In genomic region chr4:101642708-101643107, GRCm38 (mm10) we compare ENCODE assay signal across 26 mouse cellular contexts. TPM values are rescaled to one million over a fixed set of nuclear protein-coding genes. Genes with fewer than 3 reads are reported as not detected.
DNase-seq lines count a peak whose midpoint lies in the region; ATAC-seq and TF ChIP-seq lines count a peak whose summit lies in the region.
"Had no signal": no experiment of that assay in that cellular context is flagged by ENCODE, and none has a peak within 500 bp of the region (broad histone marks: within the 10 kb centered on the region; RNA-seq: fewer than 3 reads in every experiment).

No protein-coding gene starts in this region.

- peak; percentile 8; the same call in 1 of the 2 replicates for TF ChIP-seq RAD21 in MEL (IDR thresholded peaks at IDR 0.05; ENCODE audit: low read depth, low read length)

- DNase-seq in heart, adult 2 months, result no peak
- DNase-seq in heart, postnatal 14 days, result no peak
- DNase-seq in liver, embryonic 14.5 days (ENCODE audit: low read depth in 3 of 3, low spot score in 3 of 3), result no peak
- DNase-seq in MEL (ENCODE audit: low read depth, low spot score), result no peak
- no peak for DNase-seq in stomach, postnatal 0 days (ENCODE audit: low spot score)
- no peak for DNase-seq in adrenal gland, adult (ENCODE audit: inconsistent age in 2 of 2, low spot score in 1 of 2)
- DNase-seq: adrenal gland, postnatal 36 days; cerebellum, adult 11 months; cerebellum, postnatal 14 days; gastrocnemius, postnatal 10 days; heart, postnatal 10 days; kidney, postnatal 36 days; lung, adult 18-20 months; lung, postnatal 10 days; retina, postnatal 1 day; right cerebral cortex, postnatal 25 days; spleen, adult 18-20 months; thymus, postnatal 25 days had no signal

- no peak for TF ChIP-seq POLR2A in heart, adult 2 months (IDR thresholded peaks at IDR 0.05; ENCODE audit: insufficient read depth, low read depth, low read length)
- no peak for TF ChIP-seq POLR2A in MEL (IDR thresholded peaks at IDR 0.05; ENCODE audit: control insufficient read depth in 1 of 2, insufficient read depth in 1 of 2, low read depth in 1 of 2, low read length in 2 of 2, poor library complexity in 1 of 2)

- no peak overlapping the region for H3K4me2 ChIP-seq in liver, embryonic 14.5 days (ENCODE audit: low read depth)
- H3K4me2 ChIP-seq in liver, embryonic 12.5 days, result no peak overlapping the region
- no peak overlapping the region for H3K4me2 ChIP-seq in stomach, postnatal 0 days (replicated peaks; ENCODE audit: low read depth)
- H3K4me2 ChIP-seq: embryonic facial prominence, embryonic 12.5 days; forebrain, embryonic 13.5 days; heart, embryonic 12.5 days; hindbrain, embryonic 13.5 days; midbrain, embryonic 12.5 days; neural tube, embryonic 12.5 days had no signal

- H3K9ac ChIP-seq in heart, adult 2 months (ENCODE audit: low read depth, low read length), result no peak overlapping the region
- no peak overlapping the region for H3K9ac ChIP-seq in liver, embryonic 14.5 days (replicated peaks)
- H3K9ac ChIP-seq in liver, embryonic 12.5 days, result no peak overlapping the region
- no peak overlapping the region for H3K9ac ChIP-seq in MEL (ENCODE audit: control insufficient read depth, low read depth, low read length, poor library complexity, severe bottlenecking)
- H3K9ac ChIP-seq in stomach, postnatal 0 days (ENCODE audit: low read length), result no peak overlapping the region
- H3K9ac ChIP-seq: embryonic facial prominence, embryonic 12.5 days; forebrain, embryonic 13.5 days; heart, embryonic 12.5 days; hindbrain, embryonic 13.5 days; midbrain, embryonic 12.5 days; neural tube, embryonic 12.5 days had no signal

- no peak for ATAC-seq in liver, embryonic 14.5 days (ENCODE audit: insufficient read depth)
- no peak for ATAC-seq in liver, embryonic 12.5 days
- no peak for ATAC-seq in stomach, postnatal 0 days (ENCODE audit: low FRiP score, low TSS enrichment)
- ATAC-seq: forebrain, embryonic 13.5 days; inflammation-experienced regulatory T-cells, adult 6 months had no signal

- no peaks in the 10 kb centered on the region for H3K79me2 ChIP-seq in heart, adult 2 months (replicated peaks; ENCODE audit: control insufficient read depth, insufficient read depth, low read length)
- peaks cover under 1% of the 10 kb centered on the region; the same call in 1 of the 2 replicates for H3K79me2 ChIP-seq in MEL (ENCODE audit: control insufficient read depth, insufficient read depth, low read length, poor library complexity)

- no peak for TF ChIP-seq EP300 in heart, adult 2 months (IDR thresholded peaks at IDR 0.05; ENCODE audit: insufficient read depth, low read depth, low read length)
- no peak for TF ChIP-seq EP300 in liver, embryonic 14.5 days (IDR thresholded peaks at IDR 0.05; ENCODE audit: low read depth)
- no peak for TF ChIP-seq EP300 in MEL (IDR thresholded peaks at IDR 0.05; ENCODE audit: low read depth in 1 of 2, low read length in 2 of 2)
- no peak for TF ChIP-seq EP300 in stomach, postnatal 0 days (optimal IDR thresholded peaks at IDR 0.05)

- no peak overlapping the region for H3K4me3 ChIP-seq in heart, adult 2 months
- H3K4me3 ChIP-seq in liver, embryonic 14.5 days (ENCODE audit: insufficient read depth in 1 of 2, low read depth in 2 of 2, low read length in 2 of 2), result no peak overlapping the region
- H3K4me3 ChIP-seq in liver, embryonic 12.5 days, result no peak overlapping the region
- no peak overlapping the region for H3K4me3 ChIP-seq in MEL (ENCODE audit: control insufficient read depth in 1 of 2, insufficient read depth in 1 of 2, low read depth in 2 of 2, low read length in 2 of 2)
- H3K4me3 ChIP-seq in stomach, postnatal 0 days (ENCODE audit: low read depth, low read length), result no peak overlapping the region
- H3K4me3 ChIP-seq: embryonic facial prominence, embryonic 12.5 days; forebrain, embryonic 13.5 days; heart, embryonic 12.5 days; hindbrain, embryonic 13.5 days; midbrain, embryonic 12.5 days; neural tube, embryonic 12.5 days had no signal

- no peaks in the 10 kb centered on the region for H3K27me3 ChIP-seq in heart, adult 2 months (ENCODE audit: control insufficient read depth, insufficient read depth, low read length)
- H3K27me3 ChIP-seq in liver, embryonic 14.5 days (ENCODE audit: control insufficient read depth, insufficient read depth, low read length), result no peaks in the 10 kb centered on the region
- H3K27me3 ChIP-seq in liver, embryonic 12.5 days (replicated peaks), result no peaks in the 10 kb centered on the region
- H3K27me3 ChIP-seq in MEL (ENCODE audit: control insufficient read depth in 1 of 2, insufficient read depth in 2 of 2, low read length in 2 of 2), result no peaks in the 10 kb centered on the region
- no peaks in the 10 kb centered on the region for H3K27me3 ChIP-seq in stomach, postnatal 0 days (ENCODE audit: control insufficient read depth, insufficient read depth, low read length)
- H3K27me3 ChIP-seq: embryonic facial prominence, embryonic 12.5 days; forebrain, embryonic 13.5 days; heart, embryonic 12.5 days; hindbrain, embryonic 13.5 days; midbrain, embryonic 12.5 days; neural tube, embryonic 12.5 days had no signal

- no peak overlapping the region for H3K27ac ChIP-seq in heart, adult 2 months
- H3K27ac ChIP-seq in liver, embryonic 14.5 days, result no peak overlapping the region
- H3K27ac ChIP-seq in liver, embryonic 12.5 days, result no peak overlapping the region
- H3K27ac ChIP-seq in MEL (ENCODE audit: control insufficient read depth, low read depth, low read length), result no peak overlapping the region
- H3K27ac ChIP-seq in stomach, postnatal 0 days (replicated peaks), result no peak overlapping the region
- H3K27ac ChIP-seq: embryonic facial prominence, embryonic 12.5 days; forebrain, embryonic 13.5 days; hindbrain, embryonic 13.5 days; midbrain, embryonic 12.5 days; neural tube, embryonic 12.5 days had no signal

- WGBS in heart, adult 2 months, result 81% methylated on average over 6 of the region's 6 CpGs
- 68% methylated on average over 6 of the region's 6 CpGs for WGBS in liver, embryonic 14.5 days (ENCODE audit: insufficient replicate concordance)
- 62% methylated on average over 6 of the region's 6 CpGs for WGBS in liver, embryonic 12.5 days (ENCODE audit: insufficient replicate concordance)
- WGBS in stomach, postnatal 0 days, result 79% methylated on average over 6 of the region's 6 CpGs

- intact Hi-C loops in heart, adult 2 months (cut with DNase I), result loop anchor here (10.0 kb wide), 1 partner anchor 378 kb away; the partner anchor contains the start of gene Jak1
- intact Hi-C loops in heart, postnatal 14 days (cut with DNase I), result loop anchor here (10.0 kb wide), 1 partner anchor 278 kb away; no protein-coding TSS in a partner anchor

- H3K36me3 ChIP-seq in heart, adult 2 months (ENCODE audit: control insufficient read depth, insufficient read depth, low read length), result no peaks in the 10 kb centered on the region
- no peaks in the 10 kb centered on the region for H3K36me3 ChIP-seq in liver, embryonic 14.5 days (replicated peaks; ENCODE audit: control insufficient read depth, insufficient read depth, low read depth)
- H3K36me3 ChIP-seq in liver, embryonic 12.5 days, result no peaks in the 10 kb centered on the region
- H3K36me3 ChIP-seq in MEL (ENCODE audit: control insufficient read depth in 1 of 2, insufficient read depth in 2 of 2, low read length in 2 of 2), result peaks cover 4 to 11% of the 10 kb centered on the region in 2 experiments
- H3K36me3 ChIP-seq in stomach, postnatal 0 days (ENCODE audit: control insufficient read depth, insufficient read depth, low read length), result no peaks in the 10 kb centered on the region
- H3K36me3 ChIP-seq: embryonic facial prominence, embryonic 12.5 days; heart, embryonic 12.5 days; midbrain, embryonic 12.5 days; neural tube, embryonic 12.5 days had no signal

- no peaks in the 10 kb centered on the region for H3K9me3 ChIP-seq in liver, embryonic 14.5 days (ENCODE audit: control insufficient read depth, low read length)
- no peaks in the 10 kb centered on the region for H3K9me3 ChIP-seq in liver, embryonic 12.5 days (replicated peaks)
- no peaks in the 10 kb centered on the region for H3K9me3 ChIP-seq in MEL (replicated peaks; ENCODE audit: insufficient read depth, low read length)
- H3K9me3 ChIP-seq in stomach, postnatal 0 days (ENCODE audit: control insufficient read depth, low read length), result no peaks in the 10 kb centered on the region
- H3K9me3 ChIP-seq: embryonic facial prominence, embryonic 12.5 days; forebrain, embryonic 13.5 days; heart, embryonic 12.5 days; hindbrain, embryonic 13.5 days; midbrain, embryonic 12.5 days; neural tube, embryonic 12.5 days had no signal

- no peaks in the 10 kb centered on the region for H3K4me1 ChIP-seq in heart, adult 2 months (ENCODE audit: control insufficient read depth, insufficient read depth, low read length)
- peaks cover 3 to 5% of the 10 kb centered on the region in 2 experiments; a peak in 1 of 4 replicates for H3K4me1 ChIP-seq in liver, embryonic 14.5 days (replicated peaks; ENCODE audit: control insufficient read depth in 2 of 2, insufficient read depth in 2 of 2, low read length in 1 of 2)
- peaks cover 7% of the 10 kb centered on the region; the same call in 1 of the 2 replicates for H3K4me1 ChIP-seq in liver, embryonic 12.5 days
- no peaks in the 10 kb centered on the region for H3K4me1 ChIP-seq in MEL (ENCODE audit: control insufficient read depth in 1 of 2, insufficient read depth in 2 of 2, low read length in 2 of 2)
- H3K4me1 ChIP-seq in stomach, postnatal 0 days (replicated peaks; ENCODE audit: control insufficient read depth, insufficient read depth), result no peaks in the 10 kb centered on the region
- H3K4me1 ChIP-seq: embryonic facial prominence, embryonic 12.5 days; midbrain, embryonic 12.5 days; neural tube, embryonic 12.5 days had no signal

- TF ChIP-seq CTCF in heart, adult 2 months (IDR thresholded peaks at IDR 0.05), result peak; percentile 15; the same call in 1 of the 2 replicates
- TF ChIP-seq CTCF in liver, embryonic 14.5 days (IDR thresholded peaks at IDR 0.05; ENCODE audit: low read depth), result 0 out of 2 replicates have a peak, but pooled peaks have one; percentile 6
- TF ChIP-seq CTCF in MEL (IDR thresholded peaks at IDR 0.05 in 2 of 3, conservative IDR thresholded peaks at IDR 0.05 in 1 of 3; ENCODE audit: control insufficient read depth in 1 of 3, insufficient read depth in 1 of 3, low read depth in 2 of 3, low read length in 3 of 3, poor library complexity in 1 of 3, severe bottlenecking in 1 of 3), result peak in 1 of 3 experiments; percentile 7; a peak in 1 of 6 replicates
- TF ChIP-seq CTCF in stomach, postnatal 0 days (IDR thresholded peaks at IDR 0.05; ENCODE audit: low read depth), result peak; percentile 31

RNA-seq across cellular contexts. Expression of gene Leprot, which starts 4.8 kb away (rescaled TPM):
- total RNA-seq in heart, adult 2 months (2021), result 10 to 100 TPM; 24.2 to 30.2 TPM
- 37.9 and 59.2 TPM in 2 replicates for polyA plus RNA-seq in heart, adult 2 months (2012; rRNA removed)
- total RNA-seq in heart, postnatal 14 days (2021), result 10 to 100 TPM; 31.5 to 33.1 TPM
- 35.5 and 43.7 TPM in 2 replicates for polyA plus RNA-seq in liver, embryonic 14.5 days (2012; rRNA removed)
- polyA plus RNA-seq in liver, embryonic 14.5 days (2014; fragmentation: Nextera tagmentation; extraction: Ambion mirVana), result 51.1 and 55.6 TPM in 2 replicates
- 48.1 and 51.2 TPM in 2 replicates for polyA plus RNA-seq in liver, embryonic 12.5 days (2016; fragmentation: Nextera tagmentation; extraction: Ambion mirVana)
- 39.6 and 51.7 TPM in 2 replicates for total RNA-seq in MEL (2012; rRNA removed)
- polyA plus RNA-seq in MEL (2012; ENCODE audit: insufficient read depth in 1 of 2, insufficient read length in 2 of 2, low read depth in 1 of 2, low replicate concordance in 2 of 2, missing spikeins in 1 of 2), result 10 to 100 TPM in 1 of 2 experiments, not detected in 1; 51.5 TPM
- 87.9 and 89.5 TPM in 2 replicates for polyA plus RNA-seq in stomach, postnatal 0 days (2015; fragmentation: Nextera tagmentation; extraction: Ambion mirVana)
